Mouse (Mus musculus) c-Kit-negative CD71-positive TER-119-positive erythroid progenitor cells, embryonic 14.5 days (primary cell): Measurements from ENCODE around the gene Relb.
"Not testable (repeated sequence)": the region's sequence is repeated elsewhere in the genome, so short reads cannot be mapped to it uniquely, and the experiment has no call there.

Source experiments
- DNase-seq: peaks from one replicate; pipeline ENCODE4 v3.0.0-alpha.2; 2013; ENCODE audit warnings: low read depth, low spot score

The Relb gene

GRCm38 (mm10) chr7:19632275-19632674 is 3.0 kb upstream of the Relb start:
- no peak for DNase-seq

GRCm38 (mm10) chr7:19628536-19629360 is 490 bp downstream of the Relb start:
- peak; percentile 75 for DNase-seq

- DNase-seq, result no peak
These were observed 1.1 kb downstream of the Relb start for GRCm38 (mm10) chr7:19628192-19628535.

- no peak for DNase-seq
These were observed 1.5 kb downstream of the Relb start for GRCm38 (mm10) chr7:19627721-19628120.

- DNase-seq, result no peak
These were observed 5.8 kb downstream of the Relb start for GRCm38 (mm10) chr7:19623433-19623832.

- no peak for DNase-seq
These were observed 7.0 kb downstream of the Relb start for GRCm38 (mm10) chr7:19622241-19622640.

GRCm38 (mm10) chr7:19620811-19621210 is 8.4 kb downstream of the Relb start:
- no peak for DNase-seq

GRCm38 (mm10) chr7:19619004-19619801 is 10.0 kb downstream of the Relb start:
- DNase-seq, result peak; percentile 60

- DNase-seq, result no peak
These were observed 14.1 kb downstream of the Relb start for GRCm38 (mm10) chr7:19615036-19615577.

GRCm38 (mm10) chr7:19610969-19611368 is 18.3 kb downstream of the Relb start:
- DNase-seq, result no peak

GRCm38 (mm10) chr7:19609641-19610332 is 19.5 kb downstream of the Relb start:
- DNase-seq, result no peak

GRCm38 (mm10) chr7:19607291-19607690 is 21.9 kb downstream of the Relb start:
- DNase-seq, result no peak

- not testable (repeated sequence) for DNase-seq
These were observed 24.5 kb downstream of the Relb start for GRCm38 (mm10) chr7:19604606-19605214.

GRCm38 (mm10) chr7:19603849-19604605 is 25.2 kb downstream of the Relb start, which contains the start of gene Clasrp:
TSS of gene Clasrp (minus strand) at chr7:19604486.
- peak; percentile 87 for DNase-seq

- no peak for DNase-seq
These were observed 26.2 kb downstream of the Relb start for GRCm38 (mm10) chr7:19603055-19603454.

- no peak for DNase-seq
These were observed 28.7 kb downstream of the Relb start for GRCm38 (mm10) chr7:19600562-19600961.

- DNase-seq, result no peak
These were observed 36.0 kb downstream of the Relb start for GRCm38 (mm10) chr7:19593061-19593730.

GRCm38 (mm10) chr7:19589917-19590316 is 39.3 kb downstream of the Relb start:
- DNase-seq, result peak; percentile 72

GRCm38 (mm10) chr7:19589207-19589606 is 40.0 kb downstream of the Relb start:
- peak; percentile 54 for DNase-seq

GRCm38 (mm10) chr7:19586269-19586668 is 43.0 kb downstream of the Relb start:
- DNase-seq, result no peak
